Mouse (Mus musculus) MEL (cell line): ENCODE results near the gene Map3k9.

Source experiments
- CTCF ChIP-seq, 3 experiments: IDR thresholded peaks in 2 of 3; conservative IDR thresholded peaks in 1 of 3; 2 replicates each; pipeline ENCODE4 v1.5.1; 2011 to 2012; ENCODE audit warnings: low read length in 3 of 3, low read depth in 2 of 3, mild to moderate bottlenecking in 2 of 3, improper control_type of control experiment in 1 of 3, inconsistent platforms in 1 of 3, mixed read lengths in 1 of 3, moderate library complexity in 1 of 3; ENCODE audit not compliant: control insufficient read depth in 1 of 3, insufficient read depth in 1 of 3, poor library complexity in 1 of 3, severe bottlenecking in 1 of 3
- E2F4 ChIP-seq: IDR thresholded peaks from 2 replicates; pipeline ENCODE4 v1.6.1; 2011; ENCODE audit warnings: low read depth, low read length, improper control_type of control experiment, borderline replicate concordance
- EP300 ChIP-seq, 2 experiments: IDR thresholded peaks; 2 replicates each; pipeline ENCODE4 v1.6.1; 2011; ENCODE audit warnings: improper control_type of control experiment in 2 of 2, low read length in 2 of 2, low read depth in 1 of 2, mild to moderate bottlenecking in 1 of 2
- JUND ChIP-seq: IDR thresholded peaks from 2 replicates; pipeline ENCODE4 v1.6.1; 2011; ENCODE audit warnings: low read depth, mild to moderate bottlenecking, improper control_type of control experiment, low read length
- MAX ChIP-seq: IDR thresholded peaks from 2 replicates; pipeline ENCODE4 v1.6.1; 2011; ENCODE audit warnings: low read length, improper control_type of control experiment
- MAZ ChIP-seq: IDR thresholded peaks from 2 replicates; pipeline ENCODE4 v1.6.1; 2012; ENCODE audit warnings: low read depth, mild to moderate bottlenecking, inconsistent platforms, low read length, improper control_type of control experiment
- POLR2A ChIP-seq, 2 experiments: IDR thresholded peaks; 2 replicates each; pipeline ENCODE4 v1.6.1; 2011 to 2012; ENCODE audit warnings: low read length in 2 of 2, mild to moderate bottlenecking in 2 of 2, control low read depth in 1 of 2, improper control_type of control experiment in 1 of 2, low read depth in 1 of 2, moderate library complexity in 1 of 2; ENCODE audit not compliant: control insufficient read depth in 1 of 2, insufficient read depth in 1 of 2, poor library complexity in 1 of 2
- POLR2AphosphoS2 ChIP-seq: IDR thresholded peaks from 2 replicates; pipeline ENCODE4 v1.6.1; 2011; ENCODE audit warnings: low read length, improper control_type of control experiment
- TAL1 ChIP-seq: IDR thresholded peaks from 2 replicates; pipeline ENCODE4 v1.6.1; 2012; ENCODE audit warnings: mild to moderate bottlenecking, inconsistent platforms, low read length, moderate library complexity, mixed read lengths
- TCF12 ChIP-seq: IDR thresholded peaks from 2 replicates; pipeline ENCODE4 v1.6.1; 2014; ENCODE audit warnings: low read depth, mild to moderate bottlenecking, inconsistent platforms, low read length, improper control_type of control experiment, moderate library complexity
- USF1 ChIP-seq: IDR thresholded peaks from 2 replicates; pipeline ENCODE4 v1.6.1; 2014; ENCODE audit warnings: low read depth, mild to moderate bottlenecking, inconsistent platforms, low read length, improper control_type of control experiment, moderate library complexity
- ZC3H11A ChIP-seq: IDR thresholded peaks from 2 replicates; pipeline ENCODE4 v1.6.1; 2012; ENCODE audit warnings: low read depth, mild to moderate bottlenecking, inconsistent platforms, low read length, improper control_type of control experiment

GRCm38 (mm10) chr12:81712618-81713017 is 68.4 kb downstream of the Map3k9 start:
- TF ChIP-seq EP300 (IDR thresholded peaks at IDR 0.05; ENCODE audit: low read depth in 1 of 2, low read length in 2 of 2) (no peak), ZC3H11A (no peak), USF1 (no peak), POLR2AphosphoS2 (no peak), CTCF (IDR thresholded peaks at IDR 0.05 in 2 of 3, conservative IDR thresholded peaks at IDR 0.05 in 1 of 3; ENCODE audit: control insufficient read depth in 1 of 3, insufficient read depth in 1 of 3, low read depth in 2 of 3, low read length in 3 of 3, poor library complexity in 1 of 3, severe bottlenecking in 1 of 3) (no peak), MAZ (no peak), E2F4 (no peak), JUND (no peak), POLR2A (IDR thresholded peaks at IDR 0.05; ENCODE audit: control insufficient read depth in 1 of 2, insufficient read depth in 1 of 2, low read depth in 1 of 2, low read length in 2 of 2, poor library complexity in 1 of 2) (no peak), MAX (no peak), TCF12 (no peak), TAL1 (no peak)
